Mouse (Mus musculus): Measurements from ENCODE around the gene Macf1.
"Not testable (repeated sequence)": the region's sequence is repeated elsewhere in the genome, so short reads cannot be mapped to it uniquely, and the experiment has no call there.

The Macf1 gene

GRCm38 (mm10) chr4:123669696-123670095 lies 14.5 kb downstream of the Macf1 start:
- DNase-seq (ENCODE audit: low spot score), result no peak

- peak; percentile 81 for DNase-seq (ENCODE audit: low spot score)
Measured at GRCm38 (mm10) chr4:123667260-123667867, 16.8 kb downstream of the Macf1 start.

- no peak for DNase-seq (ENCODE audit: low spot score)
Measured at GRCm38 (mm10) chr4:123666517-123666916, 17.6 kb downstream of the Macf1 start.

GRCm38 (mm10) chr4:123665681-123666278 lies 18.4 kb downstream of the Macf1 start:
- DNase-seq (ENCODE audit: low spot score), result no peak

- DNase-seq (ENCODE audit: low spot score), result no peak
Measured at GRCm38 (mm10) chr4:123664951-123665661, 19.1 kb downstream of the Macf1 start.

GRCm38 (mm10) chr4:123664021-123664950 lies 19.9 kb downstream of the Macf1 start:
- no peak for DNase-seq (ENCODE audit: low spot score)

GRCm38 (mm10) chr4:123663688-123663965 lies 20.5 kb downstream of the Macf1 start:
- DNase-seq (ENCODE audit: low spot score), result no peak

- DNase-seq (ENCODE audit: low spot score), result no peak
Measured at GRCm38 (mm10) chr4:123662914-123663687, 21.1 kb downstream of the Macf1 start.

GRCm38 (mm10) chr4:123658175-123658574 lies 26.0 kb downstream of the Macf1 start:
- DNase-seq (ENCODE audit: low spot score), result no peak

GRCm38 (mm10) chr4:123655245-123655644 lies 28.9 kb downstream of the Macf1 start:
- no peak for DNase-seq (ENCODE audit: low spot score)

- DNase-seq (ENCODE audit: low spot score), result no peak
Measured at GRCm38 (mm10) chr4:123654566-123654965, 29.6 kb downstream of the Macf1 start.

- not testable (repeated sequence) for DNase-seq (ENCODE audit: low spot score)
Measured at GRCm38 (mm10) chr4:123653446-123653845, 30.7 kb downstream of the Macf1 start.

GRCm38 (mm10) chr4:123652130-123652529 lies 32.0 kb downstream of the Macf1 start:
- DNase-seq (ENCODE audit: low spot score), result no peak

- DNase-seq (ENCODE audit: low spot score), result no peak
Measured at GRCm38 (mm10) chr4:123649131-123649530, 35.0 kb downstream of the Macf1 start.

- DNase-seq (ENCODE audit: low spot score), result no peak
Measured at GRCm38 (mm10) chr4:123647668-123648067, 36.5 kb downstream of the Macf1 start.

GRCm38 (mm10) chr4:123647109-123647508 lies 37.1 kb downstream of the Macf1 start:
- DNase-seq (ENCODE audit: low spot score), result no peak

GRCm38 (mm10) chr4:123645246-123645845 lies 38.8 kb downstream of the Macf1 start:
- no peak for DNase-seq (ENCODE audit: low spot score)

- DNase-seq (ENCODE audit: low spot score), result no peak
Measured at GRCm38 (mm10) chr4:123643561-123643960, 40.6 kb downstream of the Macf1 start.

GRCm38 (mm10) chr4:123642877-123643276 lies 41.3 kb downstream of the Macf1 start:
- DNase-seq (ENCODE audit: low spot score), result no peak

GRCm38 (mm10) chr4:123637136-123637535 lies 47.0 kb downstream of the Macf1 start:
- no peak for DNase-seq (ENCODE audit: low spot score)

- no peak for DNase-seq (ENCODE audit: low spot score)
Measured at GRCm38 (mm10) chr4:123635428-123635827, 48.7 kb downstream of the Macf1 start.
